Mouse (Mus musculus): Measurements from ENCODE around the gene Olah.

DNA sequence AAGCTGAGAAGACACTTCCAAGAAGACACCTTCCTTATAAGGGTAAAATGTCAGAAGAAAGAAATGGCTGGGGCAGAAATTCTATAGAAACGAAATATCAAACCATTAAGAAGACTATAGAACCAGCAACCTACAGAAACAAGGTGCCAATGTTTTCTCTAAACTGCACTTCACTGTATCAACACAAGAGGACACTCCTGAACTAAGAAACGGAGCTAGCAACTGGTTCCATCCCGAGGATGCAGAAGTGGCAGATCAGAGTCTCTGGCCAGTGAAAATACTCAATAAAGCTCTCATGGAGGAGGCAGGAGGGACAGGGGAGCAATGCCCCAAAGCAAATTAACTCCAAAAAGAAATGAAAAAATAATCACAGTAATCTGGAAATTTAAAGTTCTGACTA, 48.1 kb downstream of the Olah start:
- peak; percentile 83 for TF ChIP-seq CTCF (IDR thresholded peaks at IDR 0.05; ENCODE audit: low read depth)
- no peak for TF ChIP-seq EP300 (IDR thresholded peaks at IDR 0.05; ENCODE audit: low read depth)

Data from liver, postnatal 0 days (tissue).